Mouse (Mus musculus) forebrain, embryonic 11.5 days (tissue): ENCODE data around the gene Cct3. TPM values are rescaled to one million over a fixed set of nuclear protein-coding genes. Genes with fewer than 3 reads are reported as not detected.
"Not testable (repeated sequence)": the region's sequence is repeated elsewhere in the genome, so short reads cannot be mapped to it uniquely, and the experiment has no call there.

Experiments
- ATAC-seq: fragments of 200-750 bp; cut with Nextera tagmentation; replicated peaks from 2 replicates; pipeline ENCODE4 v1.8.0; 2017; ENCODE audit warnings: moderate TSS enrichment; ENCODE audit not compliant: low FRiP score
- DNase-seq: peaks from one replicate; pipeline ENCODE4 v3.0.0-alpha.2; 2017; ENCODE audit warnings: low spot score
- H3K27ac ChIP-seq: fragments of 300-500 bp; sonication (generic); 2 replicates; pipeline ENCODE4 v1.5.1; 2014; ENCODE audit warnings: low read depth, low read length
- H3K27me3 ChIP-seq: fragments of 300-500 bp; sonication (generic); 2 replicates; pipeline ENCODE4 v1.6.1; 2014; ENCODE audit warnings: mild to moderate bottlenecking, low read length, mixed read lengths; ENCODE audit not compliant: control insufficient read depth, insufficient read depth
- H3K36me3 ChIP-seq: fragments of 300-500 bp; sonication (generic); 2 replicates; pipeline ENCODE4 v1.6.1; 2014; ENCODE audit warnings: mild to moderate bottlenecking, low read length, moderate library complexity, mixed read lengths; ENCODE audit not compliant: control insufficient read depth, insufficient read depth
- H3K4me1 ChIP-seq: fragments of 300-500 bp; sonication (generic); replicated peaks from 2 replicates; pipeline ENCODE4 v1.6.1; 2014; ENCODE audit warnings: low read length, mixed read lengths; ENCODE audit not compliant: control insufficient read depth, insufficient read depth
- H3K4me2 ChIP-seq: fragments of 300-500 bp; sonication (generic); 2 replicates; pipeline ENCODE4 v1.6.1; 2014; ENCODE audit warnings: low read depth, mild to moderate bottlenecking, low read length, moderate library complexity, mixed read lengths; ENCODE audit not compliant: severe bottlenecking
- H3K4me3 ChIP-seq: fragments of 300-500 bp; sonication (generic); 2 replicates; pipeline ENCODE4 v1.5.1; 2014; ENCODE audit warnings: low read depth, low read length
- H3K9ac ChIP-seq: fragments of 300-500 bp; sonication (generic); 2 replicates; pipeline ENCODE4 v1.6.1; 2014; ENCODE audit warnings: low read length
- H3K9me3 ChIP-seq: fragments of 300-500 bp; sonication (generic); 2 replicates; pipeline ENCODE4 v1.6.1; 2016; ENCODE audit warnings: low read length, mixed read lengths; ENCODE audit not compliant: control insufficient read depth
- WGBS: fragments of 180-500 bp; shearing (Covaris S2); extraction: QIAGEN DNeasy Blood & Tissue Kit; methylation state at CpG from one replicate; pipeline ENCODE4 v1.1.7; 2014; 5-methylcytosine and 5-hydroxymethylcytosine counted together
- polyA plus RNA-seq: library from polyadenylated mRNA; unstranded; fragments of >200 nt; fragmentation: Nextera tagmentation; extraction: Ambion mirVana; gene quantifications from 2 replicates; pipeline ENCODE4 v1.2.1, GENCODE M21; 2014

Gene Cct3
- polyA plus RNA-seq, 1 experiment from 2014 or later, result 725 TPM

GRCm38 (mm10) chr3:88268014-88268413, 28.9 kb upstream of the Cct3 start:
- H3K27me3 ChIP-seq, DNase-seq, H3K27ac ChIP-seq, H3K9me3 ChIP-seq, H3K9ac ChIP-seq, H3K4me1 ChIP-seq, H3K36me3 ChIP-seq, ATAC-seq, H3K4me3 ChIP-seq, H3K4me2 ChIP-seq: not testable (repeated sequence)
- WGBS, result 85% methylated on average over 6 of the region's 6 CpGs

- H3K4me1 ChIP-seq, result no peaks in the 10 kb centered on the region
- no peak overlapping the region for H3K27ac ChIP-seq
- WGBS, result 86% methylated on average over 5 of the region's 5 CpGs
- H3K4me2 ChIP-seq, result no peak overlapping the region
- no peak for DNase-seq
- no peak overlapping the region for H3K4me3 ChIP-seq
- H3K27me3 ChIP-seq, result no peaks in the 10 kb centered on the region
- no peaks in the 10 kb centered on the region for H3K36me3 ChIP-seq
- no peak for ATAC-seq
- H3K9me3 ChIP-seq, result no peaks in the 10 kb centered on the region
- H3K9ac ChIP-seq, result no peak overlapping the region
Observed at GRCm38 (mm10) chr3:88268991-88269390, 27.9 kb upstream of the Cct3 start.

- not testable (repeated sequence) for H3K4me3 ChIP-seq, DNase-seq, H3K4me1 ChIP-seq, H3K36me3 ChIP-seq, H3K27ac ChIP-seq, H3K9ac ChIP-seq, H3K27me3 ChIP-seq, H3K4me2 ChIP-seq, ATAC-seq, H3K9me3 ChIP-seq
- 94% methylated on average over 2 of the region's 2 CpGs for WGBS
Observed at GRCm38 (mm10) chr3:88271298-88271697, 25.6 kb upstream of the Cct3 start.

- 93% methylated on average over 3 of the region's 3 CpGs for WGBS
- Histone ChIP-seq H3K4me1 (no peaks in the 10 kb centered on the region), H3K4me2 (no peak overlapping the region)
Observed at GRCm38 (mm10) chr3:88271859-88272258, 25.1 kb upstream of the Cct3 start.

GRCm38 (mm10) chr3:88274002-88274401, 22.9 kb upstream of the Cct3 start:
- Histone ChIP-seq H3K4me2 (no peak overlapping the region), H3K9me3 (no peaks in the 10 kb centered on the region), H3K27ac (no peak overlapping the region), H3K4me3 (no peak overlapping the region), H3K36me3 (no peaks in the 10 kb centered on the region), H3K9ac (no peak overlapping the region), H3K4me1 (no peaks in the 10 kb centered on the region), H3K27me3 (no peaks in the 10 kb centered on the region)
- no peak for DNase-seq
- 92% methylated on average over 4 of the region's 4 CpGs for WGBS
- no peak for ATAC-seq

More at GRCm38 (mm10) chr3:88271859-88272258, 25.1 kb upstream of the Cct3 start:
- DNase-seq (no peak), ATAC-seq (no peak)
- Histone ChIP-seq H3K4me3 (no peak overlapping the region), H3K36me3 (no peaks in the 10 kb centered on the region), H3K9me3 (no peaks in the 10 kb centered on the region), H3K27me3 (no peaks in the 10 kb centered on the region), H3K27ac (no peak overlapping the region), H3K9ac (no peak overlapping the region)

- Histone ChIP-seq H3K9me3 (no peaks in the 10 kb centered on the region), H3K4me1 (no peaks in the 10 kb centered on the region), H3K4me3 (no peak overlapping the region), H3K27ac (no peak overlapping the region), H3K9ac (no peak overlapping the region), H3K4me2 (no peak overlapping the region), H3K27me3 (no peaks in the 10 kb centered on the region), H3K36me3 (no peaks in the 10 kb centered on the region)
- ATAC-seq (no peak), DNase-seq (no peak)
- WGBS, result 85% methylated on average over 2 of the region's 2 CpGs
Observed at GRCm38 (mm10) chr3:88276121-88276520, 20.8 kb upstream of the Cct3 start.

GRCm38 (mm10) chr3:88276529-88277143, 20.3 kb upstream of the Cct3 start:
- WGBS, result 53% methylated on average over 7 of the region's 7 CpGs
- DNase-seq, result no peak
- Histone ChIP-seq H3K9me3 (no peaks in the 10 kb centered on the region), H3K4me2 (no peak overlapping the region), H3K27me3 (no peaks in the 10 kb centered on the region), H3K4me1 (no peaks in the 10 kb centered on the region), H3K36me3 (no peaks in the 10 kb centered on the region), H3K27ac (no peak overlapping the region), H3K4me3 (no peak overlapping the region), H3K9ac (no peak overlapping the region)
- no peak for ATAC-seq

GRCm38 (mm10) chr3:88280035-88280434, 16.9 kb upstream of the Cct3 start:
- ATAC-seq, result no peak
- H3K9me3 ChIP-seq, result no peaks in the 10 kb centered on the region
- no peaks in the 10 kb centered on the region for H3K36me3 ChIP-seq
- no peak overlapping the region for H3K27ac ChIP-seq
- no peaks in the 10 kb centered on the region for H3K27me3 ChIP-seq
- no peak overlapping the region for H3K9ac ChIP-seq
- H3K4me2 ChIP-seq, result no peak overlapping the region
- WGBS, result 84% methylated on average over 2 of the region's 2 CpGs
- H3K4me3 ChIP-seq, result no peak overlapping the region
- no peak for DNase-seq
- no peaks in the 10 kb centered on the region for H3K4me1 ChIP-seq

- whole genome bisulfite sequencing, result 56% methylated on average over 11 of the region's 11 CpGs
- not testable (repeated sequence) for ATAC-seq, H3K36me3 ChIP-seq, DNase-seq, H3K4me1 ChIP-seq, H3K27me3 ChIP-seq, H3K27ac ChIP-seq, H3K9me3 ChIP-seq, H3K9ac ChIP-seq, H3K4me3 ChIP-seq, H3K4me2 ChIP-seq
Observed at GRCm38 (mm10) chr3:88281141-88281916, 15.6 kb upstream of the Cct3 start.
